Mouse (Mus musculus) thymus, adult 2 months (tissue): ENCODE measurements around the gene Gm20390.

Source experiments
- CTCF ChIP-seq: fragments of 200-500 bp; IDR thresholded peaks from 2 replicates; pipeline ENCODE4 v1.5.1; 2012; ENCODE audit warnings: mild to moderate bottlenecking, control low read depth, low read length, moderate library complexity, borderline replicate concordance; ENCODE audit not compliant: control insufficient read depth, poor library complexity, insufficient read depth; ENCODE audit errors: extremely low read depth
- POLR2A ChIP-seq: fragments of 200-500 bp; IDR thresholded peaks from 2 replicates; pipeline ENCODE4 v1.6.1; 2012; ENCODE audit warnings: mild to moderate bottlenecking, low read length, control low read depth, moderate library complexity; ENCODE audit not compliant: control insufficient read depth, poor library complexity, insufficient read depth; ENCODE audit errors: extremely low read depth

DNA sequence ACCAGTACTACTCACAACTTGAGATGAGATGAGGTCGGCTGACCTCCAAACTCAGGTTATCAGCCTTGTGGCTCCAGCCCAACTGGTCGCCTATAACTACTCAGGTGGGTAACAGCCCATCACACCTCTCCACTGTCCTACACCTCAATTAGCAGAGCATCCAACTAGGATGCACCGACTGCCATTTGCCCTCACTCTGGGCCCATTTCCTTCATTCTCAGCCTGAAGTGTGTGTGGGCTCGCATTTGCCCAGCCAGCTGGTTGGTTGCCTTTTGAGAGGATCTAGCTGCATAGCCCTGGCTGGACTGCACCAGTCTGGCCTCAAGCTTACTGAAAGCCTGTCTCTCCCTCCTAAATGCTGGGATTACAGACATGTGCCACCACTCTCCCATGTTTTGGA lies 10.3 kb downstream of the Gm20390 start:
- TF ChIP-seq CTCF, result no peak
- no peak for TF ChIP-seq POLR2A
